Mouse (Mus musculus) cerebellum, adult 2 months (tissue): Measurements from ENCODE around the gene Bbc3.

ENCODE experiments used
- CTCF ChIP-seq: fragments of 200-500 bp; IDR thresholded peaks from 2 replicates; pipeline ENCODE4 v1.5.1; 2011; ENCODE audit warnings: low read depth, mild to moderate bottlenecking, control low read depth, low read length, moderate library complexity, borderline replicate concordance; ENCODE audit not compliant: insufficient read depth
- POLR2A ChIP-seq: fragments of 200-500 bp; IDR thresholded peaks from 2 replicates; pipeline ENCODE4 v1.6.1; 2011; ENCODE audit warnings: low read length, control low read depth, borderline replicate concordance; ENCODE audit not compliant: insufficient read depth

DNA sequence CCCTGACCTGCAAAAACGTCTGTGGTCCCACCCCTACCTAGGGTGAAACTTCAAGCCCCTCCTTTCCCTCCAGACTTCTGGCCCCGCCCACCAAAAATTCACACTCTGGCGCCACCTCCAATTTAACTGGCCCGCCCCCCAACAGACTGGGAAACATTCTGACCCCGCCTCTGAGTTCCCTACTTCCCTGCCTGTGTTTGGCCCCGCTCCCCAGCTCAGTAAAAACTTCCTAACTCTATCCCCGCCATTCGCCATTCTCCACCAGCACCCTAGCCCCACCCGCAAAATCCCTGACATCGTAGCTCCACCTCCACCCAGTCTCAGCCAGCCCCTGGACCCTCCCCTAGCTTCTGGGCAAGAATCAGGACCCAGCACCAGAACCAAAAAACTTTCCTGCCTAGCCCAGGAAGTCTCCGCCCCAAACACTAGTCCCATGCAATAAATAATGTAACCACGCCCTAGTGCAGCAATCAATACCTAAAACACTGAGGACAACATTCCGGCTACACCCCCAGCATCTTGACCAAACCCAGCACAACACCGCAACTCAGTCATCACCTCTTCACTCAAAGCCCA lies 22.7 kb upstream of the Bbc3 start:
- TF ChIP-seq POLR2A = no peak
- TF ChIP-seq CTCF = no peak
